Mouse (Mus musculus) stomach, adult 2 months (tissue): ENCODE results near the gene Fryl. TPM values are rescaled to one million over a fixed set of nuclear protein-coding genes. Genes with fewer than 3 reads are reported as not detected.

ENCODE experiments used
- polyA plus RNA-seq: library from polyadenylated mRNA; depleted of rRNA; stranded (reverse); fragments of >200 nt; gene quantifications from 2 replicates; pipeline ENCODE4 v1.2.3, GENCODE M21; 2012; rRNA removed

Fryl gene
- polyA plus RNA-seq: 18.1 and 32.8 TPM in 2 replicates

DNA sequence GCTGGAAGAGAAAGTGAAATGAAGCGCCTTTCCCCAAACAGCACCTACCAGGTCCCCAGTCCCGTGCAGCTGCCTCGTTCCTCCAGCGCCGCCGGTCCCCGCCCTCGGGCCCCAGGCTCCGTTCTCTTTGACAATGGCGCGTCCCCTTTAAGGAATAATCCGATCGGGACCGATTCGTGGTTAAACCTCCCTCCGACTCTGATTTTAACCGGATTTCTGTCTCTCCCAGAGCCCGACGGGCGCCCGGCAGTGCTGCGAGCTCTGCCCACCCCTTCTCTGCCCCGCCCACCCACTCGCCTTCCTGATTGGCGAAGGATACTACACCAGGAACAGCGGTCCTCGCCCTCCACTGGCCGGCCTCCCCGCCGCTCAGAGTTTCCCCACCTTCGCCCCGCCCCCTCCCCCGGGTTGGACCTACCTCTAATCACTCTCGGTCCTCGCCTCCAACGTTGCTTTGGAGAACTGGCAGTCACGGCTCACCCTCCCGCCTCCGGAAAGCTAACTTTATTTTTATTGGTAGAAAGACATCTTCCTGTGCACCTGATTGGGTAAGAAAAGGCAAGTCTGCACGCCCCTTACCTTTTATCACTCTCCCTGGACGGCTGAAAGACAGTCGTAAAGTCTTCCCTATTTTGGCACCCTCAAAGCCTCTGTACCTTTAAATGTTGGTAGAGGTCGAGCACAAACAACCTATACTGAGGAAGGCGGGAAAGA lies at the start of gene Fryl:
TSS of gene Fryl (minus strand) at position 268 of the 714 bp plus-strand sequence.

DNA sequence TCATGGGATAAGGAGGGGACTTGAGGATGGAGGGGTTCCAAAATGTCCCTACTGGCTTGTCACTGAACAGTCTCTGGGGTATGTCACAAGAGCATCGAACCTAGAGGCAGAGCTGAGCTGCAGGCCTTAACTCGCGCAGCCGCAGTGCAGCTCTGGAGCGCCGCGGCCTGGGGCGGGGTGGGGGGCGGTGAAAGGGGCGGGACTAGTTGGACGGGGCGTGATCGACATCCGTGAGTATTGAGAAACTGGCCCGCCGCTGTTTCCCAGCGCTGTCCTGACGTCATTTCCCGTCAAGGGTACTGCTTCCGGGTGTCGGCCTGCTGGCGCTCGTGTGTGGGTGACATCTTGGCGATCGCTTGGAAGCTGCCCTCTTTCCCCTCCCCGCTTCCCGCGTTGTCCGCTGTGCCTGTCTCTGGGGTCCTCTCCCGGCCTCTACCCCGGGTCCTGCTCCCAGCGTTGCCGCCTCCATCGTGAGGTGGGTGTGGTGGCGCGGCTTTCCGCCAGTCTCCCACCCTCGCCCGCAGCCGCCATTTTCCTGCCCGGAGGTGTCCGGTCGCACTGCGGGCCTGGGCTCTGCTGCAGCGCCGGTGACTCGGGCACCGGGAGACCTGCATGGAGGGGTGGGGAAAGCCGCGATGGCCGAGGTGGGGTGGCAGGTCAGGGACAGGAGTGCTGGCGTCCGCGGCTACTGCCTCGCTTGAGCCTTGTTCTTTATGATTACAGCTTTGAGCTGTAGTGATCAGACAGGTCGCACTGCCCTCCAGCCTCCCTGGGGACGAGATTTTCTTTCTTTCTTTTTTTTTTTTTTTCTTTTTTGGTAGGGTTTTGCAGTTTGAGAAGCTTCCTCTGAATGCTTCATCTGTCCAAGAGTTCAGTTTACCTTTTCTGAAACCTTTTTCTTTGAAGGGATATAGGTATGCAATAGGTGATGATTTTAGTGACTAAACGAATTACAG lies 36.4 kb upstream of the Fryl start, which contains the start of gene Ociad1:
TSS of gene Ociad1 (plus strand) at position 283 of the 956 bp plus-strand sequence.

DNA sequence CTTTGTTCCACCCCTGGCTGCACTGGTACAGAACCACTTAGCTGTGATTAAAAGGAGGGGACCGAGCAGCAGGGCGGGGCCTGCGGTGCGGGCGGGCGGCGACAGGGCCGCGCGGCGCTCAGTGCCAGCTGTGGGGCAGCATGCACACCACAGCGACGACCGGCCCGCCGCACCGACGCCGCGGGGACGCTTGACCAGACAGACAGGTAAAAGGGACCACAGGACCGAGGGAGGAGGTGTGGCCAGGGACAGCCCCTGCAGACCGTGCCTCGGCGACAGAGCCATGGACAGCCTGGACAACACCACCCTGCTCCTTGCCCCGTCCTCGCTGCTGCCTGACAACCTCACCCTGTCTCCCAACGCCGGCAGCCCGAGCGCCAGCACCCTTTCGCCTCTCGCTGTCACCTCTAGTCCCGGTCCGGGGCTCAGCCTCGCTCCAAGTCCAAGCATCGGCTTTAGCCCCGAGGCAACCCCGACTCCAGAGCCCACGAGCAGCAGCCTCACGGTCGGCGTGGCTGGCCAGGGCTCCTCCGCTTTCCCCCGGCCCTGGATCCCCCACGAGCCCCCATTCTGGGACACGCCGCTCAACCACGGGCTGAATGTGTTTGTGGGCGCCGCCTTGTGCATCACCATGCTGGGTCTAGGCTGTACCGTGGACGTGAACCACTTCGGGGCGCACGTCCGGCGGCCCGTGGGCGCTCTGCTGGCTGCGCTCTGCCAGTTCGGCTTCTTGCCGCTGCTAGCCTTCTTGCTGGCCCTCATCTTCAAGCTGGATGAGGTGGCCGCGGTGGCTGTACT lies 249.4 kb downstream of the Fryl start, which contains the start of gene Slc10a4:
TSS of gene Slc10a4 (plus strand) at position 100 of the 798 bp plus-strand sequence.

DNA sequence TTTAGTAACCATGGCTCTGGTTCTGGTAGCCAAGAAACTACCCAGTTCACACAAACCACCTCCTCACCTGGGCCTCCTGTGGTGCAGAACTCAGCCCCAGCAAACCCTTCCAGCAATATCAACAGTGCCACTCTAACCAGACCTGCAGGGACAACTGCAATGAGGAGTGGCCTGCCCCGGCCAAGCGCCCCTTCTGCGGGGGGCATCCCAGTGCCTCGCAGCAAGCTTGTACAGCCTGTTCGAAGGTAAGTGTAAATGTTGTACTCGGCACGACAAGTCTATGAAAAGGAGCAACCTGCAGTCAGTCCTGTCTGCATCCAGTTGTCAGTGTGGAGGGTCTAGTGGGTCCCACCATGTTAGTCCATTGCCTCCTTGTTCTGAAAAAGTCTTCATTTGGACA lies 281.8 kb downstream of the Fryl start, which contains the start of gene Gm10135:
TSS of gene Gm10135 (minus strand) at position 101 of the 400 bp plus-strand sequence.

Other genes starting within 250 kb of the Fryl start
- 0.79 and 1.5 TPM in 2 replicates for gene Slc10a4, start 249.7 kb downstream of the Fryl start, polyA plus RNA-seq
- 25.5 and 29.9 TPM in 2 replicates for gene Ociad1, start 36.2 kb upstream of the Fryl start, polyA plus RNA-seq
- gene Ociad2, start 84.4 kb upstream of the Fryl start, polyA plus RNA-seq: 2.8 and 3.0 TPM in 2 replicates
- 28.8 and 35.2 TPM in 2 replicates for gene Cwh43, start 149.5 kb upstream of the Fryl start, polyA plus RNA-seq
- 0.48 and 0.74 TPM in 2 replicates for gene Dcun1d4, start 224.4 kb upstream of the Fryl start, polyA plus RNA-seq